Mouse (Mus musculus): ENCODE data around the gene Wwc2. TPM values are rescaled to one million over a fixed set of nuclear protein-coding genes. Genes with fewer than 3 reads are reported as not detected.

Wwc2 gene
- polyA plus RNA-seq, 1 experiment from 2014 or later, result 1.8 TPM

DNA sequence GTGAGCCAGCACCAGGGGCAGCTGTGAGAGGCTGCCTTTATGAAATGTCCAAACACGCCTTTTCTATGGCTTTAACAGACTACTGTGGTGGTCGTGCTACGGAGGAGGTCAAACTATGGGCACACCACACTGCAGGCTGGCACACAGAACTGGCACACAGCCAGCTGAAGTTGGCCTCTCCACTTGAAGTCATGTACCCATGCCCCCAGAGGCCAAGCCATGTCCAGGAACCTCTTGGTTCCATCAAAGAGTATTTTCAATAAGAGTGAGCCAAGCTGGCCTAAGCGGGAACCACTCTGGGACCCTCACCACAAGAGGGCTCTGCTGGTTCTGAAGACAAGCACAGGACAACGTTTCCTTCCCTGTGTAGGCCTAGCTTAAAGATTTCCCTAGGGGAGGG, 49.7 kb downstream of the Wwc2 start:
- DNase-seq (ENCODE audit: low spot score), result no peak

GRCm38 (mm10) chr8:47939933-47940870, 50.5 kb downstream of the Wwc2 start:
- no peak for DNase-seq (ENCODE audit: low spot score)

DNA sequence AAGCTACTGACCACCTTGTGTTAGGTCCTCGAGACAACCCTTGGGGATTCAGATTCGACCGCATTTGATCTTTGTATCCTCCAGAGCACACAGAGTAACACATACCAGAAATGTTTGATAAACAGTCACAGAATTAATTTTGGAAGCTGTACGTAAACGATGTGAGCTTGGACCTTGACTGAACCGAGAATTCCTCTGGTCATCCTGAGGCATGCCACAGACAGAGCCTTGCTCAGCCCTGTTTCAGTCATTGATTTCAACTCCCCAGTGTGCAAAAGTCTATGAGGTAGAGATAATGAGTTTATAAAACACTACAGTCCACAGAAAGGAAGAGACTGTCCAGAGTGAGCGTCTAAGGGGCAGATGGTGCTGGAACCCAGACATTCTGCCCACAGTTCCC, 51.5 kb downstream of the Wwc2 start:
- no peak for DNase-seq (ENCODE audit: low spot score)

DNA sequence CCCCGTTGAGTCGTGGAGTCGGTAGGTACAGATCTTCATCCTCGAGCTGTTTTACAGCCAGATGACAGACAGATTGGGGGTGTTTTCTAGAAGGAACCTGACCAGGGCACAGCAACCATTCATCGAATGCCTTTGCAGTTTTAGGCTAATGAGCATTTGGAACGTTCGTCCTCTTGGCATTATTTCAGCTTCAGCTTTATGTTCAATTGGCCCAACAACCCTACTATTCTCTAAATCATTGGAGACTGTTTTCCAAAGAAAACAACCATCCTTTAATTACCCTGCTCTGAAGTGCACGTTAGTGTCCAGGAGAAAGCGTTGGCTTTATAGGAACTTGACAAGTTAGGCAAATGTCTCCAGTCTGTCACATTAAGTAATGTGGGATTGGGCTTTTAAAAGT, 54.3 kb downstream of the Wwc2 start:
- DNase-seq (ENCODE audit: low spot score), result no peak

DNA sequence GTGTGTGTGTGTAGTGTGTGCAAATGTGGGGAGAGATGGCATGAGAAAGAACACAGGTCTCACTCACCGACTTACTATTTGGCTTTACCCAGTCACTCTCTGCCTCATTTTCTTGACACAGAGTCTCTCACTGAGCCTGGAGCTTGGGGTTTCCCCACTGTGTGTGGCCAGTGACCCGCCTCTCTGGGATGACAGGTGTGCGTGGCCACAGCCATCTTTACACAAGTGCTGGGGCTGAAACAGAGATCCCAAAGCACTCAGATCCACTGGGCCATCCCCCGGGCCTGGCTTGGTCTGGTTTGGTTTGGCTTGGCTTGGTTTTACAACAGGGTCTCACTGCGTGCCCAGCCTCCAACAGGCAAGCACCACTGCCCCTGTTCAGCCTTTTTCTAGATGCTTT, 55.3 kb downstream of the Wwc2 start:
- no peak for DNase-seq (ENCODE audit: low spot score)

- no peak for DNase-seq (ENCODE audit: low spot score)
These were observed 57.6 kb downstream of the Wwc2 start for GRCm38 (mm10) chr8:47933087-47933486.

DNA sequence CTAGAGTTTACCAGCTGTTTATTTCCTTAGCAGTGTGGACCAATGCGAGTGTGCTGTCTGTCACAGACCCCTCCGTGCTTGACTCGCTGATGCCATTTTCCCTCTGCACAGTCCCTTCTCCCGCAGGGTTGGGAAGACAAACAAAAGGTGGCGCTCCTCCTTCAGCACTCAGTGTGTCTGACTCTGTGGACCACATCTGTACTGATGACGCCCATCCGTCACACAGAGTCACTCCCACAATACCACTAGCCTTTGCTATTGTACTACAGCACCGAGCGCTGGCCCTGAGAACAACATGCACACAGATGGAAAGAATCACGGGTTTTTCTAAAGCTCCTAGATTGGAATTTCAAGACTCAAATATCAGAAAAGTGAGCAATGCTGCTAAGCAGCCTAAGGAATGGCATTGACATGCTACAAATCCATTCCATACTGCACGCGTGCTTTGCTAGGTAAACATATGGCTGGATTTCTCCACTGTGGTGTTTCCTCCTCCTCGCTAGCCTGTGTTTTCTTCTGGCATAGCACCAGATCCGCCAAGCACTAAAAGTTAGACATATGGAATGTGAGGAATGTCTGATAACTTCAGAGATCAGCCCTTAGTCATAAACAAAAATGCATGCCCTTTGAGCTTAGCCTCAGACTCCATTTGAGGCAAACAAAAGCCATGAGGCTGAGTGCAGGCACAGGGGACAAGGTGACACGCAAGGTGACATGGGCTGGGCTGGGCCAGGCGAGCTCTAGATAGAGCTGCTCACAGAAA, 58.5 kb downstream of the Wwc2 start:
- DNase-seq (ENCODE audit: low spot score), result no peak

GRCm38 (mm10) chr8:47931371-47931770, 59.4 kb downstream of the Wwc2 start:
- no peak for DNase-seq (ENCODE audit: low spot score)

DNA sequence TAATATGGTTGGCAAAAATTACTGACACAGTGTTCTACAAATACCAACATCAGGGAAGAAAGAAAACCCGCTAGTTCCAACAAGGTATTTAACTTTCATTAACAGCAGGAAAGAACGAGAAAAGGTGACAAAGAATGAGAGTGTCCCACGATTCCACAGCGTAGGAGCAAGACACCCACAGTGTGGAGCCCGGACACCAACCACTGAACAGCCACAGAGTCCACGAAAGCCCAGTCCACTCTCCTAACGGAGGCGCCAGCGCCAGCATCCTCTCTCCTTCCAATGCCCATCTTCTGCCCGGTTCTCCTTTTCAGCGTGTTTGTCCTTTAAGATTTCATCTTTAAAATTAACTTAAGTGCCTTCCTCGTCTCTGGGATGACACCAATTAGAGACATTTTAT, 61.1 kb downstream of the Wwc2 start:
- DNase-seq (ENCODE audit: low spot score), result no peak

- no peak for DNase-seq (ENCODE audit: low spot score)
These were observed 62.0 kb downstream of the Wwc2 start for GRCm38 (mm10) chr8:47928604-47929185.

GRCm38 (mm10) chr8:47924921-47925320, 65.8 kb downstream of the Wwc2 start:
- no peak for DNase-seq (ENCODE audit: low spot score)

DNA sequence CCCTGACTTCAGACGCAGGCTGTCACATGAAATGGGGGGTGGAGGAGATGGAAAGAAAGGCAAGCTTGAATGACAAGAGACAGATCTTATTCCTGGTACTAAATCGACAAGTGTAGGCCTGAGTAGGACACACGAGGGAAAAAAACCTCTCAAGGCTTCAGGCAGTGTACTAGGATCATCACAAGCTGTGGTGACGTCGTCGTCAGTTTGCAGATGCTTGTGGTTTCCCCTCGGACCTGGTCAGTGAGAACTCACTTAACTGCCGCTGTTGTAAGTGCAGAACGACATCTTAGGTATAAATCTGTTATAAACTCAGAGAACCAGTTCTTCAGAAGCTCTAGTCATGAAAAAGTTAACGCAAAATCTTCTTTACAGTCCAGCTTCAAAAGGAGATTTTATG, 67.9 kb downstream of the Wwc2 start:
- no peak for DNase-seq (ENCODE audit: low spot score)

DNA sequence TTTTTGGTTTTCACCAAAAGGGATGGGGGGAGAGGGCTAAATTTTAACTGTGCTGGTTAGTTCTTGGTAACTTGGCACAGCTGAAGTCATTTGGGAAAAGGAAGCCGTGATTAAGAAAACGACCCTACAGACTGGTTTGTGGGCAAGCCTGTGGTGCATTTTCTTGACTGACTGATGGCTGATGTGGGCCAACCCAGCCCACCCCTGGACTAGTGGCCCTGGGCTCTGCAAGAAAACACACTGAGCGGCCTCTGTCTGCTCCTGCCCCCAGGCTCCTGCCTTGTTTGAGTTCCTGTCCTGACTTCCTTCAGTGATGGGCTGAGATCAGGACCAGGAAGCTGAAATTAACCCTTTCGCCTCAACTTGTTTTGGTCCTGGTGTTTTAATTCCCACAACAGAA, 68.7 kb downstream of the Wwc2 start:
- DNase-seq (ENCODE audit: low spot score), result no peak

DNA sequence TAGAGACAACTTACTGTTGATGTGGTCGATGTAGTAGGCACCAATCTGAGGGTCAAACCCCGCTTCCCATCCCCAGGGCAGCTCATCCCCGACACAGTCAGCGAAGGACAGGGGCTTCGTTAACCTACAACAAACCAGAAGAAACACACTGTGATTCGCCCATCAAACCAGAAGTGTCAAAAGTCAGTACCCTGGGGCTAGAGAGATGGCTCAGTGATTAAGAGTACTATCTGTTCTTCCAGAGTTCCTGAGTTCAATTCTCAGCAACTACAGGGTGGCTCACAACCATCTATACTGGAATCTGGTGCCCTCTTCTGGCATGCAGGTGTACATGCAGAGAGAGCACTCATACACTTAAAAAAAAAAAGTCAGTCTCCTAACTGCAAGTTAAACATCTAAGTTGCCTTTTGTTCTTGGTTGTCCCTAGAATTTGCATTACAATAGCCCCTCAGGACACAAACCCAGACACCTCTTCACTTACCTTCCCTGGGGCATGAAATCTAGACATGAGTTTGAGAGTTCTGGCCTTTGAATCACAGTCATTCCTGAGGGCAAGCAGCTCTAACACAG, 70.1 kb downstream of the Wwc2 start:
- no peak for DNase-seq (ENCODE audit: low spot score)

DNA sequence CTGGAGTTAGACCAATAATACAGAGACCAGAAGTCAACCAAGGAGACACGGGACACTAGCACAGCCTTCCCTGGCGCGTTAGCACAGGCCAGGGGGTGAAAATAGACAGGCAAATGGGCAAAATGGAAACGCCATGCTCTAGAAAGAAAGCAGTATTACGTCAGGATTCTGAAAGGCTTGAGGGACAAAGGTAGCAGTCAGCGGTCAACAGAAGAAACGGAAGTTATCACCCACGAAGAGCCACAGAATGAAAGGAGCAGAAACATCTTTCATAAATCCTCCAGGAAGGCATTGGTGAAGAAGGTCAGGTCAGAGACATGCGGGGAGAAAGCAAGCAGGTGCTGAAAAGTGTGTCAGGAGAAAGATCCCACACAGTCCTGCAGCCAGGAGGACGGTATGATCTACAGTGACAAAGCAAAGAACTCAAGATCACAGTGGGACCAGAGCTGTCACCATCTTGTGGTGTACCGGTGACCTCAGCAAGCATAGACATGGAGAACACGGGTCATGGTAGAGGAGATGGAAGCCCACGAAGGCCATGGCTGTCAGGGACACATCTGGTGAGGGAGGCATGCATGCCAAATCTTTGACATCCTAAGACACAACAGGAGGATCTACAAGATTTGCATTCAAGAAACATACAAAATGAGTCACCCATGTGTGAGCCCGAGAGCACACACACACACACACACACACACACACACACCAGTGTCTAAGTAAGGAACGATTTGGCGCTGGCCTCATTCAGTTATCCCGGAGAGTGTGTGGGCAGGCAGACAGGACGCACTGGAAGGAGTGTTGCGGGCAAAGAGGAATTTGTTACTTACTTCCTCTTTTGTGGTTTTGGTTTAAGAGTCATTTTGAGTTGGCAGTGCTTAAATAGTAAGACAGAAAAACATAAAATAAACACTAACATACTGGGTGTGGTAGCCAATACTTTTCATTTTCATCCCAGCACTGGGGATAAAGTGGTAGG, 73.4 kb downstream of the Wwc2 start:
- no peak for DNase-seq (ENCODE audit: low spot score)

DNA sequence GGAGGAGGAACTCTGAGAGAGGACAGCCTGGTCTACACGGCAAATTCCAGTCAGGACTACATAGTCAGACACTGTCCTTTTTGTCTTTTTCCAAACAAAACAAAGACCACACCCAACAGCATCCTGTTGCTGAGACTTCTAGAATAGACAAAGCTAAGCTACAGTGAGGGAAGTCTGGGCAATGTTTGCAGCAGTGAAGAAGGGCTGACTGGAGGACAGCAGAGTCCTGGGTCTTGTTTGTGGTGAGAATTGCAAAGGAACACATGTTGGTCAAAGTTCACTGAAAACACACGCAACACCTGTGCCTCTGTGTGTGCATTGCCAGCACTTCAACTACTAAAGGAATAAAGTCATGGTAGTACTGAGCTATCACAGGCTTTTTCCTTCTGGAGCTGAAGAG, 75.2 kb downstream of the Wwc2 start:
- DNase-seq (ENCODE audit: low spot score), result no peak

DNA sequence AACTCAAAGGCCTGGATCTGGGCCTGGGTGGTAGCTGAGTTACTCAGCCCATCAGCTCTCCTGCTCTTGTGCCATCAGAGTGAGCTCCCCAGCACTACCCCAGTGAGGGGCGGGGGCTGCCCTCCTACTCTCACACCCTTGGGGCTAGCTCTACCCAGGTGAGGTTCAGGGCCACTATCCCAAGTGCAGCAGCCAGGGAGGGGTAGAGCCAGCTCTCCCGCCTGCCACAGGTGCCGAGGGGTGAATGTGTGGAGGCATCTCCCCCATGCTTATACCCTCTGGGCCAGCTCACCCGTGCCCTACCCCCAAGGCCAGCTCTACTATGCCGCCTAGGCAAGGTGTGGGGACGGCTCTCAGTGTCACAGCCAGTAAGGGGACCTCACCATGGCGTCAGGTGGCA, 75.8 kb downstream of the Wwc2 start:
- DNase-seq (ENCODE audit: low spot score), result no peak

DNA sequence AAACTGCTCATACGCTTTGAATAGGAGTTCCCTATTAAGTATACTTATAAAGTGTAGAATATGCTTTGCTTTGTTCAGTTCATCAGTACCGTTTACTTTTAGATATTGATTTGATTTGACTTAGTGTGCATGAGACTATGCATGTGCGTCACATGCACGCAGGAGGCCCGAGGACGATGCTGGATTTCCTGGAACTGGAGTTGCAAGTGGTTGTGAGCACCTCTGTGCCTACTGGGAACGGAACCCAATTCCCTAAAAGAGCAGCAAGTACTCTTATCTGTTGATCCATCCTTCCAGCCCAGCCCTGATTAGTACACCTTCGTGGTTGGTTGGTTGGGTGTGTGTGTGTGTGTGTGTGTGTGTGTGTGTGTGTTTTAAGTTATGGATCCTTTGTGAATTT, 76.6 kb downstream of the Wwc2 start:
- DNase-seq (ENCODE audit: low spot score), result no peak

DNA sequence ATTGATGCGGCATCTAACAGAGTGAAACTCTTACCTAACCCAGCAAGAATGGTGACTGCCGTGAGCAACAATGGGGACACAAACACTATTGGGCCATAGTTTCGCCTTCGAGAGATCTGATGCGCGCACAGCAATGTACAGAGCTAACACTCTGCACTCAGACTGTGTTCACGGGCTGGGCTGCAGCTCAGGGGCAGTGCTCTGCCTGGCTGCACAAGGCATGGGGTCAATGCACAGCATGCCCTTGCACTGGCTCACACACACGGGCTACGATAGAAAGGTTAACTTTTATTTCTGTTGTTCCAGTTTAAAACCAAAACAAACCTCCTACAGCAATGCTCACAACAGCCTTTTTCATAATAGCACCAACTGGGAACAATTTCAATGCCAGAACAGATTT, 77.1 kb downstream of the Wwc2 start:
- no peak for DNase-seq (ENCODE audit: low spot score)

DNA sequence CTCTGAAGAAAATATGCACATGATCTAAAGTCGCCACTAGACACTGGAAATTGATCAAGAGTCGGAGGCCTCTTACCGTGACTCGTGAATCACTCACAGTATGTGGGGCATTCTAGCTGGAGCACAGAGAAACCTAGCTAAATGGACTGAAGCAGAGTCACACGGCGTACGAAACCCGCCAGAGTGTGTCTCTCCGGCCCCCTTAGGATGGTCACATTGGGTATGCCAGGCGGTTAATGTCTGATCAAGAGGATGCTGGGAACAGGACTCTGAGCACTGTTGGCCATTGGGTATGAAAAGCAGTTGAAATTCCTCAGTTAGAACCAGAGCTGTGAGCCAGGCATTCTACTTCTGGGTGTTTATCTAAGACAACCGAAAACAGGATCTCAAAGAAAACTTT, 81.0 kb downstream of the Wwc2 start:
- no peak for DNase-seq (ENCODE audit: low spot score)

DNA sequence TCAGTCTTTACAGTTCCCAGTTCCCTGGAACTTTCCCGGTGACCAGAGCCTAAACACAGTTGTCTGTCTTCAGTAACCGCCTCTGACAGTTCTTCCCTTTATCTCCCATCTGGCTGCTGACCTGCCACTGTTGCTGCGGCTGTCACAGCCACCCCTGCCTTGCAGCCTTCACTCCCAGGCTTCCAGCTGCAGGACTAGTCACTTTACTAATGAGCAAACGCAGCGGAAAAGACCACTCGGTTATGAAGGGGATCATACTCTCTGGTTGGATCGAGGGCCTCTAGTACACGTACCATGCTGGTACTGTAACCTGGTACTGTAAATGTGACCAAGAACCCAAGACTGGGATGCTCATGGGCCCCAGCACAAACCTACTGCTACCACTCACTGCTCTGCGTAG, 83.7 kb downstream of the Wwc2 start:
- DNase-seq (ENCODE audit: low spot score), result no peak
